Comparison of ENCODE assay signal across 23 mouse cellular contexts in the genomic region with DNA sequence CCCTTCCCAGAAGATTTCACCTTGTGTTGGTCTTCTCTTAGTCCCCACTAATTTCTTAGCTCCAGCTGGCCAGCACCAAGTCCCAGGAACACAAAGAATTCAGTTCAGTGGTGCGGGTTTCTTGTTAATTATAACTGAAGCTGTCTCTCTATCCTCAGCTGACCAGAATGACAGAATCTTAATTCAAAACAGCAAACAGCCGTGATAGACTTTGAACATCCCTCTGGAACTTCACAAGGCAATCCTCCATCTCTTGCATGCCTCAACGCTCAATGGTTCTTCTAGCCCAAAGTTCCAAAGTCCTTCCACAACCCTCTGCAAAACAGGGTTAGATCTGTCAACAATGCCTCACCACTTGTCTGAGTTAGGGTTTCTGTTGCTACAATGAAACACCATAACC. TPM values are rescaled to one million over a fixed set of nuclear protein-coding genes. Genes with fewer than 3 reads are reported as not detected.
"Had no signal": no experiment of that assay in that cellular context is flagged by ENCODE, and none has a peak within 500 bp of the region (broad histone marks: within the 10 kb centered on the region; RNA-seq: fewer than 3 reads in every experiment).

No protein-coding gene starts in this region.

- H3K27me3 ChIP-seq: hindbrain, embryonic 12.5 days; limb, embryonic 12.5 days; liver, embryonic 13.5 days; liver, embryonic 15.5 days had no signal

- H3K36me3 ChIP-seq: limb, embryonic 10.5 days; liver, embryonic 13.5 days; liver, embryonic 15.5 days had no signal

- H3K9me3 ChIP-seq: heart, embryonic 10.5 days; heart, embryonic 12.5 days; hindbrain, embryonic 10.5 days; hindbrain, embryonic 12.5 days; limb, embryonic 10.5 days; limb, embryonic 12.5 days; liver, embryonic 13.5 days; liver, embryonic 15.5 days had no signal

- H3K4me3 ChIP-seq: gastrocnemius, adult 2 months; heart, embryonic 10.5 days; heart, embryonic 12.5 days; hindbrain, embryonic 10.5 days; hindbrain, embryonic 12.5 days; layer of hippocampus, adult 2 months; left cerebral cortex, adult 2 months; limb, embryonic 10.5 days; limb, embryonic 12.5 days; liver, embryonic 13.5 days; liver, embryonic 15.5 days had no signal

- H3K4me2 ChIP-seq: heart, embryonic 12.5 days; hindbrain, embryonic 12.5 days; hindbrain, embryonic 14.5 days; limb, embryonic 12.5 days; liver, embryonic 11.5 days; liver, embryonic 13.5 days; liver, embryonic 15.5 days had no signal

- H3K27ac ChIP-seq: gastrocnemius, adult 2 months; heart, embryonic 10.5 days; hindbrain, embryonic 10.5 days; hindbrain, embryonic 12.5 days; hindbrain, embryonic 14.5 days; kidney, postnatal 0 days; layer of hippocampus, adult 2 months; left cerebral cortex, adult 2 months; limb, embryonic 10.5 days; limb, embryonic 12.5 days; liver, embryonic 13.5 days; liver, embryonic 15.5 days had no signal

- DNase-seq: gastrocnemius, postnatal 25 days had no signal

- H3K9ac ChIP-seq: heart, embryonic 12.5 days; hindbrain, embryonic 12.5 days; hindbrain, embryonic 14.5 days; limb, embryonic 12.5 days; liver, embryonic 13.5 days; liver, embryonic 15.5 days; liver, postnatal 0 days had no signal

- H3K4me1 ChIP-seq: hindbrain, embryonic 12.5 days; limb, embryonic 12.5 days; liver, embryonic 13.5 days; liver, embryonic 15.5 days had no signal

- ATAC-seq: forebrain, embryonic 16.5 days; hindbrain, embryonic 16.5 days; intestine, embryonic 16.5 days; liver, postnatal 0 days had no signal

RNA-seq across cellular contexts. Expression of gene S100b, which starts 52.2 kb away (rescaled TPM):
- polyA plus RNA-seq: hindbrain, embryonic 10.5 days; limb, embryonic 10.5 days; liver, embryonic 11.5 days; liver, embryonic 13.5 days had no signal

RNA-seq across cellular contexts. Expression of gene Slc5a4a, which starts 54.2 kb away (rescaled TPM):
- polyA plus RNA-seq: forebrain, embryonic 16.5 days; heart, embryonic 10.5 days; heart, embryonic 12.5 days; heart, embryonic 14.5 days; heart, embryonic 16.5 days; hindbrain, embryonic 10.5 days; hindbrain, embryonic 12.5 days; hindbrain, embryonic 14.5 days; intestine, embryonic 14.5 days; kidney, postnatal 0 days; limb, embryonic 10.5 days; limb, embryonic 12.5 days; limb, embryonic 14.5 days; liver, embryonic 13.5 days; liver, embryonic 15.5 days; liver, postnatal 0 days had no signal
